ENCODE assay signal across 20 mouse cellular contexts in the genomic region with DNA sequence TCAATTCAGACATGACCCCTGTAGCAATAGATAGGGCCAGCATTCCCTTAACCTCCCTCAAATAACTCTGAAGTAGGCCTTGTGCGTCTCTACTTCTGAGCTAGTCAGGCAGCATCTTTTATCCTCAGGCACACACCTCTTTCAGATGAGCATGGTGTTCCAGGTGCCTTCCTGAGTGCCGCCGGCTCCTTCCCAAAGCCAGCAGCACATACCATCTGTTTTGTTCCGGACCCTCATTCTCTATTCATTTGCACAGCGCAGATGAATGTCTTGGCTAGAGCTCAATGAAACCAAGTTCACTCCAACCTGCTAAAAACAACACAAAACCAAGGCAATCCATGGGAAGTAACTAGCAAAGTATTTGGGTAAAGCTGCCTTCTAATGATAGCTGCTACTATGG.
DNase-seq lines count a peak whose midpoint lies in the region; ATAC-seq and TF ChIP-seq lines count a peak whose summit lies in the region.
"Had no signal": no experiment of that assay in that cellular context is flagged by ENCODE, and none has a peak within 500 bp of the region (broad histone marks: within the 10 kb centered on the region; RNA-seq: fewer than 3 reads in every experiment).

No protein-coding gene starts in this region.

- DNase-seq in hindbrain, embryonic 14.5 days (ENCODE audit: low spot score): no peak
- peak; percentile 63 for DNase-seq in cerebellum, adult 11 months
- peak; percentile 69 to 86 for DNase-seq in cerebellum, adult 2 months
- peak; percentile 59 to 62 for DNase-seq in cerebellum, postnatal 36 days
- DNase-seq in kidney, postnatal 10 days: no peak
- DNase-seq in thymus, postnatal 25 days: no peak
- DNase-seq: gastrocnemius, postnatal 14 days; heart, adult 18-20 months; heart, postnatal 36 days; kidney, postnatal 4 days; liver, embryonic 13.5 days had no signal

- WGBS in hindbrain, embryonic 16.5 days: 87% methylated on average over 5 of the region's 5 CpGs
- 88% methylated on average over 5 of the region's 5 CpGs for WGBS in hindbrain, embryonic 14.5 days
- WGBS in cerebellum, adult 2 months: 12% methylated on average over 5 of the region's 5 CpGs

- H3K9ac ChIP-seq in hindbrain, embryonic 16.5 days (ENCODE audit: low read depth, low read length): no peak overlapping the region
- no peak overlapping the region for H3K9ac ChIP-seq in hindbrain, embryonic 14.5 days
- H3K9ac ChIP-seq: hindbrain, embryonic 15.5 days; limb, embryonic 13.5 days; liver, embryonic 13.5 days; lung, embryonic 15.5 days; neural tube, embryonic 12.5 days had no signal

- no peak for TF ChIP-seq POLR2A in cerebellum, adult 2 months (IDR thresholded peaks at IDR 0.05; ENCODE audit: borderline replicate concordance, insufficient read depth, low read length)

- H3K4me1 ChIP-seq in hindbrain, embryonic 16.5 days (ENCODE audit: control insufficient read depth, insufficient read depth, low read depth, low read length): no peaks in the 10 kb centered on the region
- no peaks in the 10 kb centered on the region for H3K4me1 ChIP-seq in hindbrain, embryonic 14.5 days (replicated peaks; ENCODE audit: control insufficient read depth, insufficient read depth, low read length)
- peaks cover 25% of the 10 kb centered on the region for H3K4me1 ChIP-seq in cerebellum, adult 2 months (ENCODE audit: control insufficient read depth, insufficient read depth, low read length)
- H3K4me1 ChIP-seq: embryonic facial prominence, embryonic 10.5 days; hindbrain, embryonic 15.5 days; liver, embryonic 13.5 days; lung, embryonic 15.5 days; midbrain, embryonic 10.5 days; neural tube, embryonic 12.5 days had no signal

- H3K27ac ChIP-seq in hindbrain, embryonic 16.5 days (ENCODE audit: low read depth, low read length): no peak overlapping the region
- no peak overlapping the region for H3K27ac ChIP-seq in hindbrain, embryonic 14.5 days
- H3K27ac ChIP-seq in cerebellum, adult 2 months (ENCODE audit: insufficient read depth, low read length): peak overlapping the region; percentile 25
- H3K27ac ChIP-seq: embryonic facial prominence, embryonic 10.5 days; hindbrain, embryonic 15.5 days; limb, embryonic 13.5 days; liver, embryonic 13.5 days; lung, embryonic 15.5 days; macrophage; midbrain, embryonic 10.5 days; neural tube, embryonic 12.5 days had no signal

- ATAC-seq in hindbrain, embryonic 16.5 days: peak; percentile 25; the same call in 1 of the 2 replicates
- ATAC-seq in hindbrain, embryonic 14.5 days (ENCODE audit: low FRiP score): no peak
- ATAC-seq: intestine, embryonic 16.5 days had no signal

- TF ChIP-seq CTCF in cerebellum, adult 2 months (IDR thresholded peaks at IDR 0.05; ENCODE audit: borderline replicate concordance, insufficient read depth, low read depth, low read length): no peak

- H3K27me3 ChIP-seq in hindbrain, embryonic 16.5 days (replicated peaks; ENCODE audit: control insufficient read depth, insufficient read depth, low read length): no peaks in the 10 kb centered on the region
- H3K27me3 ChIP-seq in hindbrain, embryonic 14.5 days (ENCODE audit: control insufficient read depth, insufficient read depth, low read length): no peaks in the 10 kb centered on the region
- no peaks in the 10 kb centered on the region for H3K27me3 ChIP-seq in cerebellum, adult 2 months (ENCODE audit: control insufficient read depth, insufficient read depth, low read length)
- H3K27me3 ChIP-seq: hindbrain, embryonic 15.5 days; limb, embryonic 13.5 days; liver, embryonic 13.5 days; lung, embryonic 15.5 days; neural tube, embryonic 12.5 days had no signal

- no peaks in the 10 kb centered on the region for H3K9me3 ChIP-seq in hindbrain, embryonic 16.5 days (ENCODE audit: control insufficient read depth, low read length)
- no peaks in the 10 kb centered on the region for H3K9me3 ChIP-seq in hindbrain, embryonic 14.5 days (ENCODE audit: control insufficient read depth, low read length)
- H3K9me3 ChIP-seq: embryonic facial prominence, embryonic 10.5 days; hindbrain, embryonic 15.5 days; limb, embryonic 13.5 days; liver, embryonic 13.5 days; lung, embryonic 15.5 days; midbrain, embryonic 10.5 days; neural tube, embryonic 12.5 days had no signal

- H3K4me3 ChIP-seq in hindbrain, embryonic 16.5 days (ENCODE audit: low read length): no peak overlapping the region
- no peak overlapping the region for H3K4me3 ChIP-seq in hindbrain, embryonic 14.5 days (replicated peaks; ENCODE audit: low read length)
- no peak overlapping the region for H3K4me3 ChIP-seq in cerebellum, adult 2 months (replicated peaks; ENCODE audit: insufficient read depth, low read depth, low read length)
- H3K4me3 ChIP-seq: embryonic facial prominence, embryonic 10.5 days; hindbrain, embryonic 15.5 days; limb, embryonic 13.5 days; liver, embryonic 13.5 days; lung, embryonic 15.5 days; midbrain, embryonic 10.5 days; neural tube, embryonic 12.5 days had no signal

- no peak overlapping the region for H3K4me2 ChIP-seq in hindbrain, embryonic 16.5 days (ENCODE audit: low read length)
- H3K4me2 ChIP-seq in hindbrain, embryonic 14.5 days (replicated peaks): no peak overlapping the region
- H3K4me2 ChIP-seq: hindbrain, embryonic 15.5 days; limb, embryonic 13.5 days; liver, embryonic 13.5 days; lung, embryonic 15.5 days; neural tube, embryonic 12.5 days had no signal

- no peaks in the 10 kb centered on the region for H3K36me3 ChIP-seq in hindbrain, embryonic 16.5 days (ENCODE audit: control insufficient read depth, insufficient read depth, low read length)
- H3K36me3 ChIP-seq in hindbrain, embryonic 14.5 days (replicated peaks; ENCODE audit: control insufficient read depth, insufficient read depth): no peaks in the 10 kb centered on the region
- H3K36me3 ChIP-seq: embryonic facial prominence, embryonic 10.5 days; hindbrain, embryonic 15.5 days; limb, embryonic 13.5 days; liver, embryonic 13.5 days; lung, embryonic 15.5 days; midbrain, embryonic 10.5 days; neural tube, embryonic 12.5 days had no signal

Comparison
In these comparisons a context has a peak if more than half of its experiments do, and no peak if none do; other contexts are left out.
1. DNase-seq: peak in cerebellum, adult 11 months (single experiment), cerebellum, adult 2 months (2 of 2) and cerebellum, postnatal 36 days (2 of 2); none in hindbrain, embryonic 14.5 days (single experiment), kidney, postnatal 10 days (single experiment) and thymus, postnatal 25 days (single experiment).